Mouse (Mus musculus) brain, embryonic 14.5 days (tissue): ENCODE results near the gene Prox1.

ENCODE experiments used
- CTCF ChIP-seq: fragments of 200-500 bp; IDR thresholded peaks from 2 replicates; pipeline ENCODE4 v1.5.1; 2012; ENCODE audit warnings: inconsistent platforms, mild to moderate bottlenecking, moderate library complexity, borderline replicate concordance; ENCODE audit not compliant: insufficient read depth, insufficient read length; ENCODE audit errors: extremely low read depth
- POLR2A ChIP-seq: fragments of 200-500 bp; IDR thresholded peaks from 2 replicates; pipeline ENCODE4 v1.6.1; 2012; ENCODE audit warnings: mild to moderate bottlenecking, inconsistent platforms, borderline replicate concordance; ENCODE audit not compliant: poor library complexity, insufficient read depth, insufficient read length, severe bottlenecking; ENCODE audit errors: extremely low read depth

- TF ChIP-seq CTCF (no peak), POLR2A (no peak)
Measured at GRCm38 (mm10) chr1:190130888-190131287, 39.6 kb downstream of the Prox1 start.
